Mouse (Mus musculus) thymus, postnatal 4 days (tissue): ENCODE data around the gene Irf6.

ENCODE experiments used
- DNase-seq: peaks from one replicate; pipeline ENCODE4 v3.0.0; 2021

Irf6 gene

GRCm38 (mm10) chr1:193152872-193153271, at the start of gene Irf6:
Irf6 (plus strand) TSS chr1:193153111.
- DNase-seq = peak; percentile 77

GRCm38 (mm10) chr1:193112093-193112492, 40.8 kb upstream of the Irf6 start:
- DNase-seq = no peak

GRCm38 (mm10) chr1:193122793-193123192, 30.1 kb upstream of the Irf6 start:
- peak; percentile 65 for DNase-seq

GRCm38 (mm10) chr1:193123290-193123689, 29.6 kb upstream of the Irf6 start:
- DNase-seq = peak; percentile 51

- DNase-seq = no peak
These were observed 27.1 kb upstream of the Irf6 start for GRCm38 (mm10) chr1:193125835-193126234.

- no peak for DNase-seq
These were observed 24.9 kb upstream of the Irf6 start for GRCm38 (mm10) chr1:193128055-193128454.

- no peak for DNase-seq
These were observed 23.6 kb upstream of the Irf6 start for GRCm38 (mm10) chr1:193129321-193129720.

GRCm38 (mm10) chr1:193129786-193130455, 23.0 kb upstream of the Irf6 start, which contains the start of gene Diexf:
Diexf (minus strand) TSS chr1:193130272.
- peak; percentile 100 for DNase-seq

- no peak for DNase-seq
These were observed 22.5 kb upstream of the Irf6 start for GRCm38 (mm10) chr1:193130456-193130825.

- DNase-seq = peak; percentile 54
These were observed 22.1 kb upstream of the Irf6 start for GRCm38 (mm10) chr1:193130839-193131238.

GRCm38 (mm10) chr1:193131311-193131948, 21.5 kb upstream of the Irf6 start:
- DNase-seq = peak; percentile 28

- no peak for DNase-seq
These were observed 20.5 kb upstream of the Irf6 start for GRCm38 (mm10) chr1:193132385-193132784.

GRCm38 (mm10) chr1:193133726-193134125, 19.2 kb upstream of the Irf6 start:
- DNase-seq = peak; percentile 53

- DNase-seq = no peak
These were observed 14.8 kb upstream of the Irf6 start for GRCm38 (mm10) chr1:193138087-193138486.

GRCm38 (mm10) chr1:193138669-193139068, 14.2 kb upstream of the Irf6 start:
- no peak for DNase-seq

GRCm38 (mm10) chr1:193141118-193141517, 11.8 kb upstream of the Irf6 start:
- no peak for DNase-seq

GRCm38 (mm10) chr1:193142517-193143062, 10.3 kb upstream of the Irf6 start:
- peak; percentile 55 for DNase-seq

- DNase-seq = peak; percentile 71
These were observed 8.4 kb upstream of the Irf6 start for GRCm38 (mm10) chr1:193144516-193144915.

GRCm38 (mm10) chr1:193145101-193145500, 7.8 kb upstream of the Irf6 start:
- DNase-seq = peak; percentile 48

- DNase-seq = peak; percentile 37
These were observed 6.5 kb upstream of the Irf6 start for GRCm38 (mm10) chr1:193146416-193146815.

GRCm38 (mm10) chr1:193149231-193149630, 3.7 kb upstream of the Irf6 start:
- no peak for DNase-seq

GRCm38 (mm10) chr1:193151134-193151533, 1.8 kb upstream of the Irf6 start:
- DNase-seq = no peak

- peak; percentile 49 for DNase-seq
These were observed 650 bp downstream of the Irf6 start for GRCm38 (mm10) chr1:193153561-193153960.
